Mouse (Mus musculus) naive thymus-derived CD4-positive, alpha-beta T cell, adult 2 months (primary cell): Measurements from ENCODE around the gene Kmt2c.

ENCODE experiments used
- DNase-seq: peaks from one replicate; pipeline ENCODE4 v3.0.0-alpha.2; 2011; ENCODE audit warnings: low read depth

Kmt2c gene

GRCm38 (mm10) chr5:25515767-25516166, 17.2 kb upstream of the Kmt2c start, which contains the start of gene Cct8l1:
Gene Cct8l1, plus strand, starts transcription at chr5:25516067.
- DNase-seq: no peak

GRCm38 (mm10) chr5:25506041-25506440, 7.5 kb upstream of the Kmt2c start:
- DNase-seq: no peak

GRCm38 (mm10) chr5:25500686-25501085, 2.1 kb upstream of the Kmt2c start:
- no peak for DNase-seq

GRCm38 (mm10) chr5:25499423-25500398, 1.1 kb upstream of the Kmt2c start:
- DNase-seq: peak; percentile 96

GRCm38 (mm10) chr5:25498821-25499422, 339 bp upstream of the Kmt2c start:
- no peak for DNase-seq

GRCm38 (mm10) chr5:25497720-25498345, 750 bp downstream of the Kmt2c start:
- peak; percentile 62 for DNase-seq

GRCm38 (mm10) chr5:25497369-25497719, 1.2 kb downstream of the Kmt2c start:
- peak; percentile 51 for DNase-seq

GRCm38 (mm10) chr5:25496652-25497051, 1.9 kb downstream of the Kmt2c start:
- no peak for DNase-seq

GRCm38 (mm10) chr5:25478863-25479262, 19.7 kb downstream of the Kmt2c start:
- no peak for DNase-seq

GRCm38 (mm10) chr5:25475789-25476188, 22.8 kb downstream of the Kmt2c start:
- no peak for DNase-seq

- no peak for DNase-seq
Observed at GRCm38 (mm10) chr5:25472070-25472469, 26.5 kb downstream of the Kmt2c start.

- no peak for DNase-seq
Observed at GRCm38 (mm10) chr5:25461956-25462355, 36.6 kb downstream of the Kmt2c start.

GRCm38 (mm10) chr5:25455432-25455831, 43.2 kb downstream of the Kmt2c start:
- DNase-seq: peak; percentile 50

- DNase-seq: no peak
Observed at GRCm38 (mm10) chr5:25452691-25453090, 45.9 kb downstream of the Kmt2c start.

GRCm38 (mm10) chr5:25437508-25437907, 61.1 kb downstream of the Kmt2c start:
- no peak for DNase-seq

- peak; percentile 89 for DNase-seq
Observed at GRCm38 (mm10) chr5:25436081-25436480, 62.5 kb downstream of the Kmt2c start.

- no peak for DNase-seq
Observed at GRCm38 (mm10) chr5:25422576-25422975, 76.0 kb downstream of the Kmt2c start.

GRCm38 (mm10) chr5:25420601-25421000, 78.0 kb downstream of the Kmt2c start:
- peak; percentile 80 for DNase-seq

GRCm38 (mm10) chr5:25415382-25415781, 83.2 kb downstream of the Kmt2c start:
- no peak for DNase-seq

- DNase-seq: no peak
Observed at GRCm38 (mm10) chr5:25396727-25397126, 101.9 kb downstream of the Kmt2c start.

- DNase-seq: peak; percentile 29
Observed at GRCm38 (mm10) chr5:25392655-25393054, 105.9 kb downstream of the Kmt2c start.

- DNase-seq: no peak
Observed at GRCm38 (mm10) chr5:25383581-25383980, 115.0 kb downstream of the Kmt2c start.

GRCm38 (mm10) chr5:25379188-25379587, 119.4 kb downstream of the Kmt2c start:
- DNase-seq: no peak
